Mouse (Mus musculus) cortical plate, adult 2 months (tissue): ENCODE results near the gene Pid1.

Experiments used
- CTCF ChIP-seq: fragments of 200-500 bp; IDR thresholded peaks from 2 replicates; pipeline ENCODE4 v1.5.1; 2011; ENCODE audit warnings: mild to moderate bottlenecking, control low read depth, low read length; ENCODE audit not compliant: insufficient read depth; ENCODE audit errors: extremely low read depth
- POLR2A ChIP-seq: fragments of 200-500 bp; IDR thresholded peaks from 2 replicates; pipeline ENCODE4 v1.6.1; 2011; ENCODE audit warnings: mild to moderate bottlenecking, low read length, control low read depth; ENCODE audit not compliant: insufficient read depth; ENCODE audit errors: extremely low read depth

- no peak for TF ChIP-seq POLR2A
- TF ChIP-seq CTCF: no peak
Measured at GRCm38 (mm10) chr1:84177696-84178095, 186.3 kb downstream of the Pid1 start.
